Mouse (Mus musculus) CD8-positive naive resting alpha-beta T cell, adult 2 months (primary cell): Measurements from ENCODE around the gene Ppfia1.
A peak's percentile ranks its signal among the peaks of the same experiment; 100 is the strongest.

Experiments used
- DNase-seq, 2 experiments: peaks; one replicate each; pipeline ENCODE4 v3.0.0; 2022; ENCODE audit warnings: low read depth in 2 of 2, low spot score in 2 of 2

Ppfia1 gene

GRCm38 (mm10) chr7:144490201-144490873 is 63.2 kb downstream of the Ppfia1 start:
- DNase-seq = no peak

- no peak for DNase-seq
Measured at GRCm38 (mm10) chr7:144489067-144489774, 64.3 kb downstream of the Ppfia1 start.

GRCm38 (mm10) chr7:144480314-144480713 is 73.2 kb downstream of the Ppfia1 start:
- no peak for DNase-seq

- no peak for DNase-seq
Measured at GRCm38 (mm10) chr7:144479569-144479968, 74.0 kb downstream of the Ppfia1 start.

- no peak for DNase-seq
Measured at GRCm38 (mm10) chr7:144475741-144476140, 77.8 kb downstream of the Ppfia1 start.

- no peak for DNase-seq
Measured at GRCm38 (mm10) chr7:144473486-144473885, 80.0 kb downstream of the Ppfia1 start.

- no peak for DNase-seq
Measured at GRCm38 (mm10) chr7:144471103-144471502, 82.4 kb downstream of the Ppfia1 start.

- no peak for DNase-seq
Measured at GRCm38 (mm10) chr7:144470545-144471059, 82.9 kb downstream of the Ppfia1 start, which contains the start of gene Cttn. Gene Cttn (minus strand): TSS chr7:144471009.

GRCm38 (mm10) chr7:144469908-144470544 is 83.5 kb downstream of the Ppfia1 start:
- DNase-seq = no peak

- DNase-seq = no peak
Measured at GRCm38 (mm10) chr7:144469181-144469641, 84.3 kb downstream of the Ppfia1 start.

GRCm38 (mm10) chr7:144468741-144469140 is 84.8 kb downstream of the Ppfia1 start:
- no peak for DNase-seq

- no peak for DNase-seq
Measured at GRCm38 (mm10) chr7:144462577-144462976, 91.0 kb downstream of the Ppfia1 start.

- DNase-seq = no peak
Measured at GRCm38 (mm10) chr7:144461246-144461902, 92.2 kb downstream of the Ppfia1 start.

GRCm38 (mm10) chr7:144458881-144459280 is 94.6 kb downstream of the Ppfia1 start:
- DNase-seq = no peak

GRCm38 (mm10) chr7:144450661-144451060 is 102.9 kb downstream of the Ppfia1 start:
- no peak for DNase-seq

- no peak for DNase-seq
Measured at GRCm38 (mm10) chr7:144449637-144450570, 103.6 kb downstream of the Ppfia1 start.

GRCm38 (mm10) chr7:144448186-144448585 is 105.3 kb downstream of the Ppfia1 start:
- no peak for DNase-seq

GRCm38 (mm10) chr7:144447146-144447545 is 106.4 kb downstream of the Ppfia1 start:
- peak; percentile 11 to 39 for DNase-seq

- peak; percentile 71 for DNase-seq
Measured at GRCm38 (mm10) chr7:144444788-144445187, 108.7 kb downstream of the Ppfia1 start.

GRCm38 (mm10) chr7:144441976-144442375 is 111.6 kb downstream of the Ppfia1 start:
- no peak for DNase-seq
